Mouse (Mus musculus) cortical plate, adult 2 months (tissue): ENCODE results near the gene Msn.

Source experiments
- CTCF ChIP-seq: fragments of 200-500 bp; IDR thresholded peaks from 2 replicates; pipeline ENCODE4 v1.5.1; 2011; ENCODE audit warnings: mild to moderate bottlenecking, control low read depth, low read length; ENCODE audit not compliant: insufficient read depth; ENCODE audit errors: extremely low read depth
- POLR2A ChIP-seq: fragments of 200-500 bp; IDR thresholded peaks from 2 replicates; pipeline ENCODE4 v1.6.1; 2011; ENCODE audit warnings: mild to moderate bottlenecking, low read length, control low read depth; ENCODE audit not compliant: insufficient read depth; ENCODE audit errors: extremely low read depth

- TF ChIP-seq POLR2A (no peak), CTCF (no peak)
Observed at GRCm38 (mm10) chrX:96121912-96122311, 26.1 kb downstream of the Msn start.
